Mouse (Mus musculus) naive thymus-derived CD4-positive, alpha-beta T cell, adult 2 months (primary cell): ENCODE results near the gene Sh3glb1.
A peak's percentile ranks its signal among the peaks of the same experiment; 100 is the strongest.
"Not testable (repeated sequence)": the region's sequence is repeated elsewhere in the genome, so short reads cannot be mapped to it uniquely, and the experiment has no call there.

Source experiments
- DNase-seq: peaks from one replicate; pipeline ENCODE4 v3.0.0-alpha.2; 2011; ENCODE audit warnings: low read depth

Gene Sh3glb1

GRCm38 (mm10) chr3:144719901-144720747 is at the start of gene Sh3glb1:
Gene Sh3glb1 (minus strand): TSS chr3:144720335.
- peak; percentile 97 for DNase-seq

DNA sequence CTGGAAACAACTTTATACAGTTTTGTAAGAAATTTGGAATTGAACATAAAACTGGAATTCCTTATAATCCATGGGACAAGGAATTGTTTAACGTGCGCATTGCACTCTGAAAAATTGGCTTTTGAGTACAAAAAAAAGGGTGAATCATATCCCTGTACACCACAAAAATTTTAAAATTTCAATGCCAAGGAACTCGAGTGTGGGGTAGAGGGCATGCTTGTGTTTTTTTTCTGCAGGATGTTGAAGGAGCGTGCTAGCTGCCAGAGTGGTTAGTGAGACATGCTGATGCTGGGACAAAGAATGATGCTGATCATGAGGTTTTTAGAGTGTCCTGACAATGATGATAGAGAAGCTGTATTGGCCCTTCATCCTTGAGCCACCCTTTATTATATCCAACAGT is 45.0 kb upstream of the Sh3glb1 start:
- no peak for DNase-seq

DNA sequence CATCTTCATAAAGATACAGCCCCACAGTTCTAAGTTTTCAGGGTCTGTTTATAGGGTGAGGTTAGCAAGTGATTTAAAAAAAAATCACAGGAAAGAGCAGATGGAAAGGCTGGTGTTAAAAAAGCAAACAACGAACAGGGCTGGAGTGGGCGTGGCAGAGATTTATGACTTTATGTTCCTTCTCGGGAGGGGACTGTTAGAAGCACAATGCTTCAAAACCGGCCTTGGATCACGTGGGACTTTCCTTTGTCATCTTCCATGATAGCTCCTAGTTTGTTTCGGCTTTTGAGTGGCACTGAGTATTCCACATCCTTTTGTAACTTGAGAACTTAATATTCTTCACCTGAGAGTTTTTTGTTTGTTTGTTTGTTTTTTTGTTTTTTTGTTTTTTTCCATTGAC is 41.3 kb upstream of the Sh3glb1 start:
- no peak for DNase-seq

- DNase-seq = no peak
Measured at GRCm38 (mm10) chr3:144760592-144761309, 40.6 kb upstream of the Sh3glb1 start, which contains the start of gene Clca3a1. Gene Clca3a1 (minus strand): TSS chr3:144760977.

GRCm38 (mm10) chr3:144759719-144760118 is 39.6 kb upstream of the Sh3glb1 start:
- DNase-seq = no peak

DNA sequence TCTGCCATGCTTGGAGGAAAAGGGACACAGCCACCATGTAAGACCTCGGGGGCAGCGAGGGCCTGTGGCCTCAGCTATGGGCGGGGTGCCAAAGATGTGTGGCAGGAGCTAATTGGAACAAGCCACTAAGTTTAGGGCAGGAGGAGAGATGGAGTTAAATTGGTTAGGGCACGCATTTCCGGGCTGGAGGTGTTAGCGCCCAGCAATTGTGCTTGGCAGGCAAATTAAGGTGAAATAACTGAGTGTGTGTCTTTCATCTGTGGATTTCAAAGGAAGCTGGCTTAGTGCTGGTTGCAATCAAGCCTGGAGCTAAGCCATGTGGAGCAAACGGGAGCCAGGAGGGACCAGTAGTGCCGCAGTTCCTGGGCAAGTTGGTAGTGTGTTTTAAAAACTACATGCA is 36.0 kb upstream of the Sh3glb1 start:
- not testable (repeated sequence) for DNase-seq

DNA sequence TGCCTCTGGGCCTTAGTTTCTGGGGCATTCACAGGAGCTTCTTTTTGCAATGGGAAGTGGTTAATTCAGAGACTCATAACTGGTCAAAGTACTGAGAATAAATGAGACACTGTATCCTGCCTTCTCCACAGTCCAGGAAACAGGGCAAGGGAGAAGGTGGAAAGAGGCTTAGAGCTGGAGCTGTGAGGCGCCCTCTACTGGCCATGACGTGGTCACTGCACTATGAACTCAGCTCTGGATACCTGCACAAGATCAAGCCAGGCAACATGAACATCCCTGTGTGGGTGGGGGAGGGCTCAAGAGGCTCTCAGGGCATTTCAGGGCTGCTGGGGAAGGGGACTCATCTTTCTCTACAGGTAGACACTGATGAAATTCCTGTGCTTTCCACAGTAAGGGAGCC is 33.0 kb upstream of the Sh3glb1 start:
- DNase-seq = peak; percentile 28

GRCm38 (mm10) chr3:144749062-144749963 is 29.2 kb upstream of the Sh3glb1 start:
- not testable (repeated sequence) for DNase-seq

- DNase-seq = not testable (repeated sequence)
Measured at GRCm38 (mm10) chr3:144747706-144748105, 27.6 kb upstream of the Sh3glb1 start.

DNA sequence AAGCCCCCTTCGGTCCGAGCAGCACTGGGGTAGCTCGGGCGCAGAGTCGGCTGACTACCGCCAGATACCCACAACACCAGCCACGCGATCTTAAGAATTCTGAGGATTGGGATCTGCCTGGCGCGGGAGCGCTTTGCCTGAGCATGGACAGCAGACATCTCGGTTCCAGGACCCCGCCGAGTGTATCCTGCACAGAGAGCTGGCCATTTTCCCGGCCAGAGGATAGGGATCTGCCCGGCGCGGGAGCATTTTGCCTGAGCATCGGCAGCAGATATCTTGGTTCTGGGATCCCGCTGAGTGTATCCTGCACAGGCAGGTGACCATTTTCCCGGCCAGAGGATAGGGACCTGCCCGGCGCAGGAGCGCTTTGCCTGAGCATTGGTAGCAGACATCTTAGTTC is 18.3 kb upstream of the Sh3glb1 start:
- not testable (repeated sequence) for DNase-seq

- no peak for DNase-seq
Measured at GRCm38 (mm10) chr3:144736831-144737230, 16.7 kb upstream of the Sh3glb1 start.

DNA sequence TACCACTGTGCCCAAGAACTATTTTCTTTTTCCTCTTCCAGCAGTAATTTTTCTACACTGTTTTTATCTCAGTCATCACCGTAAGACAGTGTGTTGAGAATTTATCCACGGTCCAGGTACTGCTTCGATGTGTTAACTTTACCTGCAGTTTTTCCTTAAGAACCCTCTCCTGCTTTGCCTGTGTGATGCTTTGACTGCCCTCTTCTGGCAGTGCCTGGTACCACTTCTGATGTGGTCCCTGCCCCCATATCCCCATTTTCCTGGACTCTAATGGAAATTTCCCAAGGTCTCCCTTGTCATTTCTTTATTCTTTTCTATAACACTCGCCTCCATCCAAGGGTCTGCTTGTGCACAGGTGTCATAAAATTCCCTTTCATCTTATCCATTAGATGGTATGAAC is 3.3 kb upstream of the Sh3glb1 start:
- peak; percentile 69 for DNase-seq

DNA sequence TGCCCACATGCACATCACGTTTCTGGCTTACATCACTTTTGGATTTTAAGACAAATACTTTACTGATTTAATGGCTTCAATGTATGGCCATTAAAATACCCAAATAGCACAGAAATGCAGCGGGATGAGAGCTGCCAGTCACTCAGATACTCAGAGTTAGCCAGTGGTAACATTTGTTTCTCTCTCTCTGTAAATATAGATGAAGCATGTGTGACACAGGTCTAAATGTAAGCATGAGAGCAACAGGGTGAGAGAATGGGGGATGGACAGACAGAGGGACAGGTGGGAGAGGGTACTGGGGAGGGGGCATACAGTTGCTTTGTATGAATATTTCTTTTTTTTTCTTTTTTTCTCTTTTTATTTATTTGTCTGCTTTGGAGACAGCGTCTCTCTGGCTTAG is 2.4 kb upstream of the Sh3glb1 start:
- not testable (repeated sequence) for DNase-seq

- DNase-seq = no peak
Measured at GRCm38 (mm10) chr3:144721860-144722256, 1.7 kb upstream of the Sh3glb1 start.

- DNase-seq = peak; percentile 32
Measured at GRCm38 (mm10) chr3:144721077-144721859, 1.1 kb upstream of the Sh3glb1 start.

DNA sequence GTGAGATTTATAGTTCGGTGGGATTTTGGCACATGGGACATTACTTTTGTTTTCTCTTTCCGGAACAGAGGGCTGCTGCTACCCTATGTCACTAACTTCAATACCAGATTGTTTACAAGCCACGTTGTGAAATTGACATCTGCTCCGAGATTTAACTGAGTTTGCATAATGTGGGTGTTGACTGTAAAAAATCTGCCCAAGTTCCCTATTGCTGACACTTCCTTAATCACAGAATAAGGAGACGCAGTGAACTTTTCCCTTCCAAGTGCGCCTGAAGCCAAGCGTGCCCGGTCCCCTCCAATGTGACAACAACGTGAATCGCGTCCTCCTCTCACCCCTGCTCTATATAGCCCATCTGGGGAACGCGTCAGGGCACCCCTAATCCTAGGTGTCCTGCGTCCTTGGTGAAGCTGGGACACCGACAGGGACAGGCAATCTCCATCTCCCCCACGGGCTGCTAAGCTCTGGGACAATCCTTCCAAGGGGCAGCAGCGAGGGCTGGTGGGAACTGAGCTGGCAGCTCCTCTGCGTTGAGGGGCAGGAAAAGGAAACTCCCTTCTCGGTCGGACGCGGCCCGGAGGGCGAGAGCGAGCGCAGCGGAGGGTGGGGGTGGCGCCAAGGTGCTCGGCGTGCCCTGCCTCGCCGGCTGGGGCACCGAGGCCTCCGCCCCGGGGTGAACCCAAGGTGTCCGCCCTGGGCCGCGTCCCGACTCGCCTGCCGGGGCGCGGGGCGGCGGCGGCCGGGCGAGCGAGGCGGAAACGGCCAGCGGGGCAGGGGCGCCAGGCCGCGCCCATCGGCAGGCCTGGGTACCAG is 841 bp downstream of the Sh3glb1 start:
- DNase-seq = peak; percentile 77

DNA sequence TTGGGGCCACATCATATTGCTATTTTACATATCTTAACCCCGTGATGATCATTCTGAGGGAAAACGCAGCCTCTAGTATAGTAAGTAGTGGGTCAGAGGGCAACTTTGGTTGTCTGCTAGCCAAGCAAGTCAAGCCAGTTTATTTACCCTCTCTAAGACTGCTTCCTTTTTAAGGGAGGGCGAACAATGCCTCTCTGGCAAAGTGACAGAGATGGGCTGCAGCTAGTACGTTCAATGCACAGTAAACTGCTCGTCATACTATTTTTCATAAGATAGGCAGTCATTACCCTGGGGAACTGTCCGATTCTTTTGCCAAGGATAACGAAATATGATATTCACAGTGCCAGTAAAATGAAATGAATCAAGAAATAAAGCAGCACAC is 1.4 kb downstream of the Sh3glb1 start:
- DNase-seq = no peak

GRCm38 (mm10) chr3:144717835-144718234 is 2.3 kb downstream of the Sh3glb1 start:
- DNase-seq = no peak

DNA sequence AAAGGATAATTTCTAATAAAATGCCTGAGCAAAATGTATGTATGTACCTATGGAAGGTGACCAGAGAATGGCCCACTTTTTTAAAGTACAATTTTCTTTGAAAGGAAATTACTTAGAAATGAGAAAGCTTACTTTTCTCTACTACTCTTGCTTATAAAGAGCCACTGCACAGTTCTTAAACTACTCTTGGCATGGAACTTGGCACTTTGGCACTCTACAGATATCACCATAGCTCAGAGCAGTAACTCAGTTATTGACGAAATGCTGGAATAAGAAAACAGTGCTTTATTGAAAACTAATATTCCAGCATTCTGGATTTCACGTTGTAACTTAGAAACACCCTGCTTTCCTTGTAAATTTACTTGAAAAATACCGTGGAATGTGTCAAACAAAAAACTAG is 3.0 kb downstream of the Sh3glb1 start:
- DNase-seq = no peak

- no peak for DNase-seq
Measured at GRCm38 (mm10) chr3:144715901-144716300, 4.2 kb downstream of the Sh3glb1 start.
